Mouse (Mus musculus): ENCODE results near the gene Hivep3.

GRCm38 (mm10) chr4:119733942-119734341 is 358 bp downstream of the Hivep3 start:
- TF ChIP-seq CTCF (IDR thresholded peaks at IDR 0.05; ENCODE audit: borderline replicate concordance, extremely low read depth, insufficient read depth, insufficient read length) (no peak), POLR2A (IDR thresholded peaks at IDR 0.05; ENCODE audit: borderline replicate concordance, extremely low read depth, insufficient read depth, insufficient read length, poor library complexity, severe bottlenecking) (no peak)
